Mouse (Mus musculus): ENCODE data around the gene A230072I06Rik. TPM values are rescaled to one million over a fixed set of nuclear protein-coding genes. Genes with fewer than 3 reads are reported as not detected.

Gene A230072I06Rik
- not detected for polyA plus RNA-seq (2017; shearing (Covaris generic))

DNA sequence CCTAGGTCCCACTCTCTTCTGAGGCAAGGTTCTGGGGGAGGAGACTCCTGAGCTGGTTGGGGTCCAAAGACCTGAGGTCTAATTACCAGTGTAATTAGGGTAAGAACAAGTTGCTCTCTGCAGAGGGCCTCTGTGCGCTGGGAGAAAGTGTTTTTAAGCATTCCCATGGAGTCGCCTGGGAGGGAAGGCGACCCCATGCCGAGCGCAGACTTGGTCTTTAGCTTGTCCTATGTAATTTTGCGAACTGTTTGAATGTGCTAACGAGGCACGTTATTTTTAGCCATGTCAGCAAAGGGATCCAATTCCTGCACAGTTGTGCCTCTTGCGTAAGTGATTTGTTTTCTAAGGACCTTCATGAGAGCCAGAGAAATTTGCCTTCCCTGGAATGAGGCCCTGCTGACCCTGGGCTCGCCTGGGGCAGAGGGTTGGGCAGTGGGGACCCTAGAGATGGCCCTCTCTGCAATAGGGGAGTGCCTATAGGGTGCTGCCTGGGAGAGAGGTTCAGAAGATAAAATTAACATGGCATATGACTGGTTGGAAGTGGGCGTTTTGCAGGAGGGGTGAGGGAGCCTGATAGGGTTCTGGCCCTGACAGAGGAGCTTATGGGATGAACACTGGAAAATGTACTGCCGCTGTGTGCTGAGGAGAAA, at the start of gene A230072I06Rik:
Gene A230072I06Rik, plus strand, starts transcription at position 157 of the 650 bp plus-strand sequence.

Other genes starting within 250 kb of the A230072I06Rik start
- not detected for gene Sox1, start 116.5 kb downstream of the A230072I06Rik start, polyA plus RNA-seq (2017; shearing (Covaris generic))

All from CD4-positive, CD25-positive, alpha-beta regulatory T cell, adult 9 weeks (primary cell).